Mouse (Mus musculus): ENCODE data around the gene Tmsb15b2. TPM values are rescaled to one million over a fixed set of nuclear protein-coding genes. Genes with fewer than 3 reads are reported as not detected.
A peak's percentile ranks its signal among the peaks of the same experiment; 100 is the strongest.

Tmsb15b2 gene
- total and polyA plus RNA-seq, 3 experiments, result not detected

GRCm38 (mm10) chrX:136986039-136986438 is 10.7 kb upstream of the Tmsb15b2 start:
- Histone ChIP-seq H3K9ac (ENCODE audit: control insufficient read depth, low read depth, low read length, poor library complexity, severe bottlenecking) (no peak overlapping the region), H3K79me2 (ENCODE audit: control insufficient read depth, insufficient read depth, low read length, poor library complexity) (no peaks in the 10 kb centered on the region), H3K36me3 (ENCODE audit: control insufficient read depth in 1 of 2, insufficient read depth in 2 of 2, low read length in 2 of 2) (no peaks in the 10 kb centered on the region), H3K27ac (ENCODE audit: control insufficient read depth, low read depth, low read length) (no peak overlapping the region), H3K9me3 (replicated peaks; ENCODE audit: insufficient read depth, low read length) (no peaks in the 10 kb centered on the region), H3K4me3 (ENCODE audit: control insufficient read depth in 1 of 2, insufficient read depth in 1 of 2, low read depth in 2 of 2, low read length in 2 of 2) (no peak overlapping the region), H3K4me1 (ENCODE audit: control insufficient read depth in 1 of 2, insufficient read depth in 2 of 2, low read length in 2 of 2) (peaks cover 0 to 5% of the 10 kb centered on the region in 2 experiments; a peak in 1 of 4 replicates), H3K27me3 (ENCODE audit: control insufficient read depth in 1 of 2, insufficient read depth in 2 of 2, low read length in 2 of 2) (no peaks in the 10 kb centered on the region)
- TF ChIP-seq ZKSCAN1 (IDR thresholded peaks at IDR 0.05; ENCODE audit: low read depth, low read length), result no peak
- peak; percentile 37; the same call in 1 of the 2 replicates for TF ChIP-seq ELF1 (IDR thresholded peaks at IDR 0.05; ENCODE audit: low read depth, low read length)
- TF ChIP-seq MAX (IDR thresholded peaks at IDR 0.05; ENCODE audit: low read length), result 0 out of 2 replicates have a peak, but pooled peaks have one; percentile 43
- no peak for TF ChIP-seq MAFK (IDR thresholded peaks at IDR 0.05; ENCODE audit: borderline replicate concordance, low read depth, low read length)
- TF ChIP-seq ZC3H11A (IDR thresholded peaks at IDR 0.05; ENCODE audit: low read depth, low read length), result no peak
- peak; percentile 54; the same call in 1 of the 2 replicates for TF ChIP-seq MXI1 (IDR thresholded peaks at IDR 0.05; ENCODE audit: low read depth, low read length)
- peak; percentile 55 for DNase-seq (ENCODE audit: low read depth, low spot score)

- no peaks in the 10 kb centered on the region for H3K9me3 ChIP-seq (replicated peaks; ENCODE audit: insufficient read depth, low read length)
- peaks cover 0 to under 1% of the 10 kb centered on the region in 2 experiments; a peak in 2 of 4 replicates for H3K27me3 ChIP-seq (ENCODE audit: control insufficient read depth in 1 of 2, insufficient read depth in 2 of 2, low read length in 2 of 2)
- no peaks in the 10 kb centered on the region for H3K36me3 ChIP-seq (ENCODE audit: control insufficient read depth in 1 of 2, insufficient read depth in 2 of 2, low read length in 2 of 2)
- no peaks in the 10 kb centered on the region for H3K4me1 ChIP-seq (ENCODE audit: control insufficient read depth in 1 of 2, insufficient read depth in 2 of 2, low read length in 2 of 2)
- no peak overlapping the region for H3K27ac ChIP-seq (ENCODE audit: control insufficient read depth, low read depth, low read length)
- H3K79me2 ChIP-seq (ENCODE audit: control insufficient read depth, insufficient read depth, low read length, poor library complexity), result no peaks in the 10 kb centered on the region
- TF ChIP-seq SMC3 (IDR thresholded peaks at IDR 0.05; ENCODE audit: low read depth, low read length) (peak; percentile 80), CTCF (IDR thresholded peaks at IDR 0.05 in 2 of 3, conservative IDR thresholded peaks at IDR 0.05 in 1 of 3; ENCODE audit: control insufficient read depth in 1 of 3, insufficient read depth in 1 of 3, low read depth in 2 of 3, low read length in 3 of 3, poor library complexity in 1 of 3, severe bottlenecking in 1 of 3) (peak; percentile 60 to 75 (median 63)), USF2 (IDR thresholded peaks at IDR 0.05; ENCODE audit: borderline replicate concordance in 1 of 2, insufficient read depth in 1 of 2, low read depth in 1 of 2, low read length in 2 of 2) (no peak), ZC3H11A (IDR thresholded peaks at IDR 0.05; ENCODE audit: low read depth, low read length) (peak; percentile 32), RAD21 (IDR thresholded peaks at IDR 0.05; ENCODE audit: low read depth, low read length) (peak; percentile 58)
- H3K9ac ChIP-seq (ENCODE audit: control insufficient read depth, low read depth, low read length, poor library complexity, severe bottlenecking), result no peak overlapping the region
- DNase-seq (ENCODE audit: low read depth, low spot score), result peak; percentile 37
- no peak overlapping the region for H3K4me3 ChIP-seq (ENCODE audit: control insufficient read depth in 1 of 2, insufficient read depth in 1 of 2, low read depth in 2 of 2, low read length in 2 of 2)
Observed at GRCm38 (mm10) chrX:136978616-136979015, 3.3 kb upstream of the Tmsb15b2 start.

DNA sequence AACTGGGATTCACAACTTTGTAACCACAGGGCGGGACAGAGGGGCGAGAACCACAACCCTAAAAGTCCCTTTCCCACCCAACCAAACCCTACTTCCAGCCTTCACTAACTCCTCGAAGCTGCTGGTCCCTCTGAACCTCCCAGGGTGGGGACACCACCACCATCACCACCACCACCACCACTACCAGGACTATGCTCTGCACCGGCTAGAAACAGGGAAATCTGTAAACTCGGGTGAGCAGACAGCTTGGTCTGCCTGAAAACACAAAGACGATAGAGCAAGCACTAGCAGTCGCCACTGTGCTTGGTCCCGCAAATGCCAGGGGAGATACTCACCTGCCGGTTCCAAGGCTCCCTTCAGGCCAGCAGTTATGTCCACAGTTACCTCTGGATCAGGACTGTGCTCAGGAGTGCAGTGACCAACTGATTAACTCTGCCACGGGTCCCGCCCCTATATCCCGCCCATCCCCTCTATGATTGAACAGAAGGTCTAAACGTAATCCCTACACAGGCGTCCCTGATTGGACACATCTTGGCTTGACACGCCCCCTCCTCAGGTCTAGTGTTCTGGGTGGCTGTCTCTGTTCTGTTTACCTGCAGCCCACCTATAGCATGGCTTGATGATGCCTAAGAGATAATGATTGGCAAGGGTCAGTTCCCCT is 1.3 kb upstream of the Tmsb15b2 start, which contains the start of the genes Tmsb15l and Tmsb15b1:
Tmsb15l (minus strand) TSS at position 446 of the 661 bp plus-strand sequence.
Tmsb15b1 (minus strand) TSS at position 451 of the 661 bp plus-strand sequence.
- Histone ChIP-seq H3K9ac (ENCODE audit: control insufficient read depth, low read depth, low read length, poor library complexity, severe bottlenecking) (no peak within 1 kb of the TSS), H3K36me3 (ENCODE audit: control insufficient read depth in 1 of 2, insufficient read depth in 2 of 2, low read length in 2 of 2) (no peaks in the 10 kb centered on the region), H3K4me1 (ENCODE audit: control insufficient read depth in 1 of 2, insufficient read depth in 2 of 2, low read length in 2 of 2) (no peaks in the 10 kb centered on the region), H3K4me3 (ENCODE audit: control insufficient read depth in 1 of 2, insufficient read depth in 1 of 2, low read depth in 2 of 2, low read length in 2 of 2) (no peak within 1 kb of the TSS), H3K27me3 (ENCODE audit: control insufficient read depth in 1 of 2, insufficient read depth in 2 of 2, low read length in 2 of 2) (peaks cover 0 to 4% of the 10 kb centered on the region in 2 experiments; a peak in 2 of 4 replicates), H3K27ac (ENCODE audit: control insufficient read depth, low read depth, low read length) (no peak within 1 kb of the TSS), H3K79me2 (ENCODE audit: control insufficient read depth, insufficient read depth, low read length, poor library complexity) (no peaks in the 10 kb centered on the region), H3K9me3 (replicated peaks; ENCODE audit: insufficient read depth, low read length) (no peaks in the 10 kb centered on the region)
- TF ChIP-seq KAT2A (conservative IDR thresholded peaks at IDR 0.05; ENCODE audit: low read depth, low read length) (no peak), MXI1 (IDR thresholded peaks at IDR 0.05; ENCODE audit: low read depth, low read length) (no peak), MYC (IDR thresholded peaks at IDR 0.05; ENCODE audit: low read depth, low read length) (no peak), NELFE (IDR thresholded peaks at IDR 0.05; ENCODE audit: low read depth, low read length) (no peak), NRF1 (IDR thresholded peaks at IDR 0.05; ENCODE audit: insufficient read depth, low read depth, low read length, poor library complexity, severe bottlenecking) (no peak), ZMIZ1 (IDR thresholded peaks at IDR 0.05; ENCODE audit: low read depth, low read length) (no peak), ZNF384 (IDR thresholded peaks at IDR 0.05; ENCODE audit: low read depth, low read length) (no peak), JUND (IDR thresholded peaks at IDR 0.05; ENCODE audit: low read depth, low read length) (no peak), CHD1 (IDR thresholded peaks at IDR 0.05; ENCODE audit: low read depth, low read length) (no peak), UBTF (IDR thresholded peaks at IDR 0.05; ENCODE audit: borderline replicate concordance, insufficient read depth, low read depth, low read length) (no peak)
- no peak for DNase-seq (ENCODE audit: low read depth, low spot score)
